Mouse (Mus musculus): ENCODE data around the gene Defb21.

The Defb21 gene

GRCm38 (mm10) chr2:152604057-152604456 is 31.5 kb downstream of the Defb21 start, which contains the start of gene Defb36:
Defb36 (plus strand) TSS chr2:152604327.
- DNase-seq (ENCODE audit: low read depth, low spot score) = no peak

DNA sequence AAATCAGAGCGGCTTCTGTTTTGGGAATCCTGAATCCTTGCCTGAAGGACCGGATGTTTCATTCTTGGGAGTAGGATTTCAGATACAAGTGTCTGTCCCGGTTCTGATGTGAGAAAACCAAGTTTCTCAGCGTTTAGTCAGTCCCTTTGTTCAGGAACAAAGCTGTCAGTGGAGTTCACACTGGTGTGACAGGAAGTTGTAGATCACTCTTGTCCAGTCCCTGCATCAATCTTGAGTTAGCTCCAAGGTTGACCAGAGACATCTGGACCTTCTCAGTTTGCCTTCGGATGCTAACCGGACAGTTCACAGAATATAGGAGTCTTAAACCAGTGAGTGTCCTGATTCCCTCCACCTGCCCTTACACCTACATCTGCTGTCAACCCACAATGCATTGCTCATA is 35.2 kb downstream of the Defb21 start:
- no peak for DNase-seq (ENCODE audit: low read depth, low spot score)

DNA sequence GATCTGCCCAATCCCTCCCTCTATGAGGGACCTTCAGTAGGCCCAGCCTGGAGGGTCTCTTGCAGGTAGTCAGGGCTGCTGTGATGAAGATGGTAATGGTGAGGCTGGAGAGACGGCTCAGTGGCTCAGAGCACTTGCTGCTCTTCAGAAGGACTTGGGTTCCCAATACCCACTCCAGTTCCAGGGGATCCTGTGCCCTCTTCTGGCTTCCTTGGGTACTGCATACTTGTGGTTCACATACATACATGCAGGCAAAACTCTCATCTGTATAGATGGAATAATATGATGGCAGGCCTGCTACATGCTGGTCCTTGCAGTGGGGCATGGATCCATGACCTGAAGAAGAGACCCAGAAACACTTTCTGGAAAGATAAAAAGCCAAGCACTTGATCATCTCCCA is 36.2 kb downstream of the Defb21 start:
- DNase-seq (ENCODE audit: low read depth, low spot score) = no peak

GRCm38 (mm10) chr2:152612193-152612592 is 39.6 kb downstream of the Defb21 start:
- DNase-seq (ENCODE audit: low read depth, low spot score) = no peak

DNA sequence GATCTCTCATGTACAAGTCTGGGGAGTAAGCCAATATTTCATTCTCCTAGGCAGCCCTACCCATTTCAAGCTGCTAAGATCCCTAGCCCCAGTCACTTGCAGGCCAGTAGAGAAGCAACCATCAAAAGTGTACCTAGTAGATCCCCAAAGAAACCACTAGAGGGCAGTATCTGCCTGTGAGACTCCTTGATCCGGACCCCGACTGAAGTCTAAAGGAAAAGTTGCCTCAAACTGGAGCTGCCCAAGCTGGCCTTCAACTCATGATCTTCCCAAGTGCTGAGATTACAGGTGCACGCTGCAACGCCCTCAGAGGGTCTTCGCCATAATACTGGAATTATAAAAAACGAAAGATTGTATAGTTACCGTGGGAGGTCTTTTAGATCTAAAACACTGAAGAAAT is 43.0 kb downstream of the Defb21 start:
- DNase-seq (ENCODE audit: low read depth, low spot score) = peak; percentile 64

DNA sequence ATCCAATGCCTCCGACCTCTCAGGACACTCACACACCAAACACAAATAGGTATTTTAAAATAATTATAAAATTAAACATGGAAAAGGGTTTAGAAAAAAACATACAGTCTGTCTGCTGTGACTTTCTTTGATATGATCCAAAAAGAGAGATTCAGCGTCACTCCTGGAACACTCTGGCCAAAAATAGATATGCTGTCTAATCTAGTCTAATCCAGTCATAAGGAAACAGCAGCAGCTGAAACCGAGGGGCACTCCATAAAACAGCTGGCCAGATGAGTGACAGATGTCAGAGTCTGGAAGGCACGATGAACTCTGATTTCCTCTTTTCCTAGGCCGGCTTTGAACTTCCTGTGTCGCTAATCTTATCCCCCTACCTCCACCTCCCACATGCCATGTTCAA is 43.9 kb downstream of the Defb21 start:
- DNase-seq (ENCODE audit: low read depth, low spot score) = no peak

- no peak for DNase-seq (ENCODE audit: low read depth, low spot score)
Observed at GRCm38 (mm10) chr2:152617374-152617773, 44.8 kb downstream of the Defb21 start.

- no peak for DNase-seq (ENCODE audit: low read depth, low spot score)
Observed at GRCm38 (mm10) chr2:152620367-152621134, 48.0 kb downstream of the Defb21 start.

- DNase-seq (ENCODE audit: low read depth, low spot score) = no peak
Observed at GRCm38 (mm10) chr2:152622151-152622550, 49.6 kb downstream of the Defb21 start.

GRCm38 (mm10) chr2:152622953-152623352 is 50.4 kb downstream of the Defb21 start, which contains the start of gene Defb25:
Defb25 (minus strand) TSS chr2:152623053.
- DNase-seq (ENCODE audit: low read depth, low spot score) = no peak

All from embryo, embryonic 11.5 days (tissue).